Mouse (Mus musculus): ENCODE measurements around the gene Stk17b. TPM values are rescaled to one million over a fixed set of nuclear protein-coding genes. Genes with fewer than 3 reads are reported as not detected.

The Stk17b gene
- 318 TPM for polyA plus RNA-seq (2014; fragmentation: Illumina TruSeq; extraction: RNeasy Lipid Tissue Mini Kit (QIAGEN cat#74804); ENCODE audit: low replicate concordance)

DNA sequence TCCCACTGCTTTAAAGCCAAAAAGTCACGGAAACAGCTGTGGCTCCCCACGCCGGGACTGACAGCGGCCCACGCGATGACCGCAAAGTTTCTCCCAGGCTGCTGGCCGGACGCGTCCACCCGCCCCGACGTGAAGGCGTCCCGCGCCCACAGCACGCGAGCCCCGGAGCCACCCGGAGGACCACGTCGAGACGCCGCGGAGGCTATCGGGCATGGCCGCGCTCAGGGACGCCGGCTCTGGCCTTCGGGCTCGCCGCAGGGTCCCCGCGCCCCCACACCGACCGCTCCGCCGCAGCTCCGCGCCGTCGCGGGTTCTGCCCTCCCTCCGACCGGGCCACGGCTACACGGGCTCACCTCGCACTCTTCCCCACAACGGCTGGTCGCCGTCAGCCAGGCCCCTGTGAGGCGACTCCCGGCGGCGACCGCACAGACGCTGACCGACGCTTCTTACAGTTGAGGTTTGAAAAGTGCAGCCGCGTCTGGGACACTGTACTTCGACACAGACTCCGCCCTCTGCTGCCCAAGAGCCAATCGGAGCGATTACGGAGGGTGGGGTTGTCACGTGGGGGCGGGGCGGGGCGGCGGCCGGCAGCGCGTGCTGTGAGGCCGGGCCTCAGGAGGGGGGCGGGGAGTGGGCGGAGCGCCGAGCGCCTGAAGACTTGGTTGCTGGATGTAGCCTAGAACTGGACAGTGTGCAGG, at the start of gene Stk17b:
Gene Stk17b, minus strand, starts transcription at position 504 of the 698 bp plus-strand sequence.

DNA sequence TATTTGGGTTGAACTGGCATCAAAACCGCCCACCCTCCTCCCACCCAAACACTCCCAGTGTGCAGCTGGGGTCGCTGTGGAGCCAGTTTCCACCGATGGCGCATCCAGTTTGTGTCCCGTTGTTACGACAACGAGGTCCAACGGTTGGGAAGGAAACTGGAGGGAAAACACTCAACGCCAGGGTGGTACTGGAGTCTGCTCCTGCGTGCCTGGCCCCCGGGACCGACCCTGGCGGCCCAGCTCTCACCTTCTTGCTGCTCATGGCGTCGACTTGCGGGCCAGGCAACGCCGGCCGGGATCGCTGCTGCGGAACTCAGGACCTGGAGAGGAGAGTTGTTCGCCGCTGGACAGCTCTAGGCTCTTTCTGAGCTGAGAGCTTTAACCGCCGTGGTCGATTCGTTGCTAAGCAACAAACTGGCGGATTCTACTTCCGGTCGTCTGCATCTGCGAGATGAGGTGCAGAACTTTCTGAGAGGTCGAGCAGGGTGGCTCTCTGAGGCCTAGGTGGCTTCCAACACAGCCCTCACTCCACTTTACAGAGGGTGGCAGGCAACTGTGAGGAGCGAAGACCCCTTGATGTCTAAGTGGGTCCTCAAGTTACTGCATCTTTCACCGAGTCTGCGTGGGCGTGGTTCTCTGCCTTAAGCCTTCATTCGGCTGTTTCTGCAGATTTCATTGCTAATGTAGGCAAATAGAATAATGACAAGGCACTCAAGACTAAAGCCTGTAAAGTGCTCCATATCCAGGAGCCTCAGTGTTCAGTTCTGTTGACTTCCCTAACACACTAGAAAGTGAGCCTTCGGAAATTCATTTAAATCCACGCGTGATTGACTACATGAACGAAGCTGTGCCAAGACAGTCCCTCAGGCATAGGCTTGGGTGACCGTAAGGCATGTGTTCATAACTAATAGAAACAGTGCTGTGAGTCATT, 78.3 kb downstream of the Stk17b start, which contains the start of gene Dnah7a:
Gene Dnah7a, minus strand, starts transcription at position 354 of the 931 bp plus-strand sequence.

Other genes starting within 250 kb of the Stk17b start
- 0.30 TPM for gene Dnah7a, start 78.4 kb downstream of the Stk17b start, polyA plus RNA-seq (2014; fragmentation: Illumina TruSeq; extraction: RNeasy Lipid Tissue Mini Kit (QIAGEN cat#74804); ENCODE audit: low replicate concordance)

All from small intestine, adult 10 weeks (tissue).